Mouse (Mus musculus) layer of hippocampus, adult 11-12 months (tissue): ENCODE measurements around the gene Smoc1.
A peak's percentile ranks its signal among the peaks of the same experiment; 100 is the strongest.

ENCODE experiments used
- DNase-seq: peaks from one replicate; pipeline ENCODE4 v3.0.0; 2022; ENCODE audit warnings: low spot score

The Smoc1 gene

GRCm38 (mm10) chr12:81226590-81226989 lies 200.0 kb downstream of the Smoc1 start:
- DNase-seq: no peak

GRCm38 (mm10) chr12:81227767-81228460 lies 201.3 kb downstream of the Smoc1 start:
- peak; percentile 71 for DNase-seq

GRCm38 (mm10) chr12:81233746-81234380 lies 207.3 kb downstream of the Smoc1 start:
- DNase-seq: no peak

- DNase-seq: no peak
Measured at GRCm38 (mm10) chr12:81235456-81236330, 209.1 kb downstream of the Smoc1 start.
